Mouse (Mus musculus): ENCODE measurements around the gene Zdhhc17.
A peak's percentile ranks its signal among the peaks of the same experiment; 100 is the strongest.

The Zdhhc17 gene

DNA sequence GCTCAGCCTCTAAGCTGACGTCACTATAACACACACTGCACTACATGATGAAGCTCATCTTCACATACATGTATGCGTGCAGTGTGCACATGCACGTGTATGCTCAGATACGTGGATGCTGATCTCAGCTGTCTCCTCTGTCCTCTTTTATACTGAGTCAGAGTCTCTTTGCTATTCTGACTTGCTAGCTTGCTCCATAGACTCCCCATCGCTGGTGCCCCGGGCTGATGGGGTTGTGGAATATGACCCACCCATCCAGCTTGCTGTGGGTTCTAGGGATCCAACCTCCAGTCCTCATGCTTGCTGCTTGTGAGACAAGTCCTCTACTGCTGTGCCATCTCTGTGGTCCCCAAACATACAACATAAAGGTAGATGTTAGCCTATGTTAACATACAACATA, 51.1 kb downstream of the Zdhhc17 start:
- no peak for DNase-seq (ENCODE audit: low spot score)

DNA sequence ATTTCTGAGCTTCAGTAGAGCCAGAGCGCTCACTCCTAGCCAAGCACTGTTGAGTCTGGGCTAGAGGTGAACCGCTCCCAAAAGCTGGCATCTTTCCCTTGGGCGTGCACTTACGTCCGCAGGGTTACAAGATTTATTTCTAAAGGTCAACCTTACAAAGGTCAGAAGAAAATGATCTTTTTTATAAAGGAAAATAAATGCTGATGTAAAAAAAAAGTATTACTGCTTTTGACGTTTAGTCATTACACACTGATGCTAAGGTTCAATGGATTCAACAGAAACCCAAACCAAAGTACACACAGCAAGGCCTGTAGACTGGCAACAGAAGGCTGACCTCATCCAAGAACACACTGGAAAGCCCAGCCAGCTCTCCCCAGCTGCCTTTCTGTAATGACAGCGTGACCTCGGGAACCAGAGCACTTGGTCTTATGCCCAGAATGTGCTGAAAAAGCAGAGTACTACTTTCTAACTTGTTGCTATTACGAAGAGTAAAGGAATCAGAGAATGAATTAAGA, 56.9 kb downstream of the Zdhhc17 start:
- DNase-seq (ENCODE audit: low spot score) = peak; percentile 34

DNA sequence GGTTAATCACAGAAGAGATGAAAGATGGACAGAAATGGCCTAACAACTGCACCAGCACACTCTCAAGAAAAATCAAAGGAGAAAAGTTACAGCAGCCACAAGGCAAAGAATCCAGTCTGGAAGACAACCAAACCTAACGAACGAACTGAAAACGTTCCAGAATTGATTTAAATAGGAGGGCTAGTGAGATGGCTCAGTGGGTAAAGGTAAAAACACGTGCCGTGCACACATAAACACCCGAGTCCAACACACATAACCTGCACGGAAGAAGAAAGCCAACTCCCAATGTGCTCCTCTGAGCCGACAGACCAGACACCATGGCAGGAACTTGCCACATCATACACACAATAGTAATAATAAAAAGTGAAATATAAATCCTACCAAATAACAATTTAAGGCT, 57.7 kb downstream of the Zdhhc17 start:
- DNase-seq (ENCODE audit: low spot score) = no peak

DNA sequence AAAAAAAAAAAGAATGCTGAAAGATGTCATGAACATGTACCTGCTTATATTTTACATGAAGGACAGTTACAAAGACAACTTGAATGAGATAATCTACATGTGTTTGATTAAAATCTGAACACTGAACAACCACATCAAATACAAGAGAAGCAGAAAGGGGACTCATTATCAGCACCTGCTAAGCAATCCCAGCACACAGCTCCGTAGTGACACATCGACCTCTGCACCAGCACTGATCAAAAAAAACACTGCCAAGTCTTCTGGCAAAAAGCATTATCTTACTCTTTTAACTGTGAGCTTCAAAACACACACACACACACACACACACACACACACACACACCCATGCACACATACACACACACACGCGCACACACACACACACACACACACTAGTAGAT, 58.2 kb downstream of the Zdhhc17 start:
- DNase-seq (ENCODE audit: low spot score) = no peak

DNA sequence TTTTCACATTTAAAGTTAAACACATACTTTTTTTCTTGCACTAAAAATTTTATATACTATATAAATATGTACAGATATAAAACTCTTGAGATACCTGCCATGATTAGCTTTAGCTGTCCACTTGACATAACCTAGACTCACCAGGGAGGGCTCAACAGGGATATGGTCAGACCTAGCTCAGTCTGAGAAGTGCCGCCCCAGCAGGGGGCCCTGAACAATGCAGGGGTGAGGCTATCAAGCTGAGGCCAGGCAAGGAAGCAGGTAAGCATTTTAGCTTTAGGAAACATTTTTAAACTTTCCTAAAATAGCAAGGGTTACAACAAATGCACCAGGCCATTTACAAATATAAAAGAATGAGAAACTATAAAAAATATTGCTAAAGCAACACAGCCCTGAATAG, 58.8 kb downstream of the Zdhhc17 start:
- no peak for DNase-seq (ENCODE audit: low spot score)

DNA sequence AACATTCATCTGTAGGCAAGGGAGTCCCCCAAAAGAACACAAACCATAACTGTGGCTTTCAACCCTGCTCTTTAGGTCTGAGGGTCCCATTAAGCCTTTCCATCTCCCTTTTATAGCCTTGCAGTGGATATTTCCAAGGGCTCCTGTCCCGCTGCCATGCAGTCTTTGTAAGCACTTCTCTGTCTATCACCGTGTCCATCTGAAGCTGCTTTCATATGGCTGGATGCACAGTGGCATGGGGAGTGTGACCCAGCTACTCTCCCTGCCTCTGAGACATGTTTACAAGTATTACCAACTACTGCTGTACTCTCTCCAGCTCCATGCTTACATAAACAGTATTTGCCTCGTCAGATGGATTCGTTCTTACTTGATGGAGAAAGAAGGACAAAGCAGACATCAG, 62.4 kb downstream of the Zdhhc17 start:
- no peak for DNase-seq (ENCODE audit: low spot score)

DNA sequence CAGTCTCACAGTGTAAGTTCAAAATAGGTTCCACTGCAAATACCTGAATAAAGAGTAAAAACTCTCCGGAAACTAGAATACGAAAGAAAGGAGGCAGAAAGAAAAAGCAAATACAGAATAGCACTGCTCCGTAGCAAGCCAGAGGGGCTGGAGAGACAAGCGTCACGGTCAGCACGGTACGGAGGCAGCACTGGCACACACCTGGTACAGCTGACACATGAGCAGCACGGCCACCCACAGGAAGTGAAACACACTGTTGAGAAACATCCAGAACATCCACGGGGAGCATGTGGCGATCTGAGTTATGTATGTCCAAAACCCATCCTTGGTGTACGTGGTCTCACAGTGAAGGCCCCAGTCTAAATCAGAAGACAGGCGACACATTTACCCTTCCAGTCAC, 64.0 kb downstream of the Zdhhc17 start:
- DNase-seq (ENCODE audit: low spot score) = no peak

DNA sequence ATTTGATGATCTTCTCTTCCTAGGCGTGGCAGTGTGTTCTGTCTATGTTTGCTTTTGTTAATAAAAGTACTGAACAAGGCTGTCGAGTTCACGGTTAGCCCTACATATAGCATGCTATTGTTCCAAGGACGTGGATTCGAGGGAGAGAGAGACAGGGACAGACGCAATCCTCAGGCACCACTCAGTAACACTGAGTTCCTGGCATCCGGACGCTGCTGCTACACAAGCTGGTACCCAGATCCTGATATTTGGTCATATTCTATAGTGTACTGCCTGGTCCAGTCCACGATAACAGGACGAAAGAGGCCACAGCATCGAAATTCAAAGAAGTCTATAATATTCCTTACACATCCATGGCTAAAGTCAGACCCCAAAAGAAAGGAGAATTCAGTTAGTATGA, 65.8 kb downstream of the Zdhhc17 start:
- no peak for DNase-seq (ENCODE audit: low spot score)

DNA sequence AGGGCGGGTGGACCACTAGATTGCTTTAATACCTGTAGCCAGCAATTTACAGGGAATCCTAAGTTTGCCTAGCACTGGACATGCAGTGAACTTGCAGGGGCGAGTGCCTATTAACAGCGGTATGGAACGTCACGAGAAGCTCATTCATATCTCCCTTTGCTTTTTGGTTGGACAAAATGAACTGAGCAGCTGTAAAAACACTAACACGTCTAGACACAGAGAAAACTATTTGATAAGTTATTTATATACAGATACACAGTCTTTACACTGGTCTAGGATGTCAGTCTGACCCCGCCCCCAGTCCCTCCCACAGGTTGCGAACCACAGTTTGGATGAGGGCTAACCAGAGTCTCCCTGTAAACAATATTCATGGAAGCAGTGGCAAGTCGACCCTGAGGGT, 67.1 kb downstream of the Zdhhc17 start:
- DNase-seq (ENCODE audit: low spot score) = no peak

DNA sequence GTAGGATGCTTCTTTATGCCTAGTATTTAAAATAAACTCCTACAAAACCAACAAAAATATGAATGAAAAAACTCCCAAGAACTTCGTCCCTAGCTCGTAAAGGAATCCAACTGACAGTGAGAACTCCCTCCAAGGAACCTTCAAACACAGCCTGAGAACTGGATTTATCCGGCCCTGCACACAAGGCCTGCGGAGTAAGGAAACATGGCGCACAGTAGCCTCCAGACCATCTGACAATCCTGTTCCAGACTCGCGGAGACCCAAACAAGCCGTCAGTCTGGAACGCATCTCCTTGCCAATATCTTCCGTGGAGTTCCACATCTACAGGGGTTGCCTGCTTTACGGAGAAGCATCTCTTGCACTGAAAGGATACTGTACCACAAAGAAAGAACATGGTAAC, 68.0 kb downstream of the Zdhhc17 start:
- DNase-seq (ENCODE audit: low spot score) = no peak

DNA sequence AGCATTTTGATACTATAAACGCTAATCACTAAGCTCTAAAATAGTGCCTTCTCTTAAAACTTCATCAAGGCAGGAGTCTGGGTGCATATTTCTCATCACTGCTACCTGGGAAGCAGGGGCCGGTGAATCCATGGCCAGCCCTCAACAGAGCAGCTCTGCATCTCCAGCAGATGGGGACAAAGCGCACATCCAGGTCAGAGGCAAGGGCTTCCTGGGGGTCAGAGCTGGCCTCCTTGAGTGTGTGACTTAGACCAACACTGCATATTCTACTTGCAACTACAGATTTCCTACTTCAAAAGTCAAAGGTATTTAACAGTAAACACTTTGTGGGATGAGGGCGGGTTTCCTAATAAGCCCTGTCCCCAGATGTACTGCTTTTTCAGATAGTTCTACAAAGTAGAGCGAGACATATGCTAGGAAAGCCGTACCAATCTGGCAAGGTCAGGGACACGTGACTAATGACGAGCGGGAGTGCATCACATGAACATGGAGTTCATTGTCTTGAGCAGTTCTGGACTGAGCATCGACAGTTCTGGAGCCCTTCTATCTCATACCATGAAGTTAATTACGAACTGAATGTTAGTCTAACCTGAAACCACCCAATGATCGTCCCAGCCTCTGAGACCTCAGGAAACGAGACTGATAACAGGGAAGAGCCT, 69.1 kb downstream of the Zdhhc17 start:
- DNase-seq (ENCODE audit: low spot score) = no peak

DNA sequence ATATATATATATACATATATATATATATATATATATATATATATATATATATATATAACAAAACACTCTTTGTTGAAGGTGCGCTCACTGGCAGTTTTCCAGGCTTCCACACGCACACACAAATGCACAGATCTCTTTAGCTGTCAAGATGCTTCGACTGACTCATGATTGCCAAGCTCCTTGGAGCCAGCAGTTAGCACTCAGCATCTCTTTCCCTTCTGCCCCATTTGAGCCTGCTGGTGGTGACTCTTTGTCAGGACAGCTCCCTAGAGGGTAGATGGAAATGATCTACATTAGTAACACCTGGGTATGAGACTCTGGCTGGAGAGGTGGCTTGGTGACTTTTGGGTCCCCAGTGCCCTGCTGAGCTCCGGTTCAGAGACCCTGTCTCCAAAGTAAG, 70.2 kb downstream of the Zdhhc17 start:
- no peak for DNase-seq (ENCODE audit: low spot score)

DNA sequence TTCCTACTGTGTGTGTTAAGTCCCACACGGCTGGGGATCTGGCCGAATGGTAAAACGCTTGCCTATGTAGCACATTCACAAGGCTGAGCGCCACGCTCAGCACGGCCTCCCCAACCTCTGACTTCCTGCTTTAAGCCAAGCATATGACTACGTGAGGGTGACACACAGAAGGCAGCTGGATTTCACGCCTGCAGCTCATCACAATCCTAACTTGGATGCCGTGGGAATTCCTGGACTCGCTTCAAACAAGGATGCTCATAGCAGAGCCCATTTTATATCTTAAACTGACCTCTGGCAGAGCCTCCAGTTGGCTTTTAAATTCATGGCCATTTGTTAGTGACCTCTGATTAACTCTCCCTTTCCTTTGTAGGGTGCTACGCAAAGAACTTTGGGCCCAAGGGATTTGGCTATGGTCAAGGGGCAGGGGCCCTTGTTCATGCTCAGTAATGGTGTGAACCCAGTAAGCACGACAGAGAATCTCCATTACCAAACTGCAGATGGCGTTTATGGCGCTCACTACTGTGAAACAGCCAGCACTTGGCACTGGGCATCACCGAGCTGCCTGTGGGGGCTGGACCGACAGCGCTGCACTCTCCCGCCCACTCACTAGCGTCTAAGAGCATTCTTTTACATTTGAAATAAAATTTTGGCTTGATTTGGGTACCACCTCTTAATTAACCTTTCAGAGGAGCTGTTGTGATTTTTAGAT, 70.9 kb downstream of the Zdhhc17 start:
- peak; percentile 43 for DNase-seq (ENCODE audit: low spot score)

DNA sequence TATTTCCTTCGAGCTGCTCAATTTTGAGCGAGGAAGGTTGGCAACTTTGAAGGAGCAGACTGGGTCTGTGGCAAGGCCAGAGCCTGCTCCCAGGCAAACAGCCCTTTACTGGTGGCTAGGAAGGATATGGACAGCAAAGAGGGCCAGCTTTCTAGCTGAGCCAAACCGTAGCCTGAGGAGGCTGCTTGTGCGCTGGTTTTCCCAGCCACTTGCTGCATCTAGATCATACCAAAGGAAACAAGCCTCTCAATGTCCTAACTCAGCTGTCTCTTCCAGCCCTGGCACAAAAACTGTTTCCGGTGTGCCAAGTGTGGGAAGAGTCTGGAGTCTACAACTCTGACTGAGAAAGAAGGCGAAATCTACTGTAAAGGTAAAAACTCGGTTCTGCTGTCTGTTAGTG, 71.6 kb downstream of the Zdhhc17 start:
- no peak for DNase-seq (ENCODE audit: low spot score)

DNA sequence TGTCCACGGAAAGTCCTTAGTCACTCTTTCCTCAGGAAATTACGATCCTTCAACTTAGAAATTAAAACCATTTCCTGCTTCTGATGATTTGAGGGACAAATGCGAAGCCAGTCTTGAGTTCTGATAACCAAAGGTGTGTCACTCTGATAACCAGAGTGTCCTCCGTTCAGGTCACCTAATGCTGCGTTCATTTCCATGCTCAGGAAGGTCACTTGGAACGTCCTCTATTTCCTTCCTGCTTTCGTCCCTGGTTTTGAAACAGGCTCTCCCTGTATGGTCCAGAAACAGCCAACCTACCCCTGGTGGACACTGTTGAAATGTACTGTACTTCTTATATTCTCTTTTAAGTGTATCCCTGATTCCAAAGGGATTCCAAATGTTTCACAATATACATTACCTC, 74.3 kb downstream of the Zdhhc17 start:
- no peak for DNase-seq (ENCODE audit: low spot score)

DNA sequence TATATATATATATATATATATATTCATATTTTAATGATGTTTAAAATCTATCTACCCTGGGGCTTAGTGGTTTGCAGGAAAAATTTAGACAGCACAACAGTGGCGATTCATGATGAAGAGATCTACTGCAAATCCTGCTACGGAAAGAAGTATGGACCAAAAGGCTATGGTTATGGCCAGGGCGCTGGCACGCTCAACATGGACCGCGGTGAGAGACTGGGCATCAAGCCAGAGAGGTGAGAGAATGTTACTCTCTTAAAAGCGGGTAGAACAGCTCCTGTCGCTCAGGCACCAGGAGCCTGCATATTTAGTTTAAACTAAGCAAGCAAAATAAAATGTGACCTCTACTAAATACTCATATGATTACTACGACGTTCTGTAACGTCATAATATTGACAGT, 74.9 kb downstream of the Zdhhc17 start:
- DNase-seq (ENCODE audit: low spot score) = no peak

DNA sequence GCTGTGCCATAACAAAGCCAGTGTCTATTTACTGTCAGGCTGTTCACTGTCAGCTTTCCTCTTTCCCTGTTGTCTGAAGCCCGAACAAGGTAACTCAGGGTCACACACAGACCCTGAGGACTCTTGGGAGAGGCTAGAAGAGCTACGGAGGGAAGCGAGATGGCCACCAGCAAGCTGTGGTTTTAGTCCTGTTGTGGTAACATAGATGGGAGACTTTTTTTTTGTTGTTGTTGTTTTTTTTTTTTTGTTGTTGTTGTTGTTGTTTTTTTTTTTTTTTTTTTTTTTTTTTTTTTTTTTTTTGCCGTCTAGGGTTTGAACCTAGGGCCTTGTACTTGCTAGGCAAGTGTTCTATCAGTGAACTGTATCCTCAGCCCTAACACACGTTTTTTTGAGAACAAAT, 76.4 kb downstream of the Zdhhc17 start:
- no peak for DNase-seq (ENCODE audit: low spot score)

DNA sequence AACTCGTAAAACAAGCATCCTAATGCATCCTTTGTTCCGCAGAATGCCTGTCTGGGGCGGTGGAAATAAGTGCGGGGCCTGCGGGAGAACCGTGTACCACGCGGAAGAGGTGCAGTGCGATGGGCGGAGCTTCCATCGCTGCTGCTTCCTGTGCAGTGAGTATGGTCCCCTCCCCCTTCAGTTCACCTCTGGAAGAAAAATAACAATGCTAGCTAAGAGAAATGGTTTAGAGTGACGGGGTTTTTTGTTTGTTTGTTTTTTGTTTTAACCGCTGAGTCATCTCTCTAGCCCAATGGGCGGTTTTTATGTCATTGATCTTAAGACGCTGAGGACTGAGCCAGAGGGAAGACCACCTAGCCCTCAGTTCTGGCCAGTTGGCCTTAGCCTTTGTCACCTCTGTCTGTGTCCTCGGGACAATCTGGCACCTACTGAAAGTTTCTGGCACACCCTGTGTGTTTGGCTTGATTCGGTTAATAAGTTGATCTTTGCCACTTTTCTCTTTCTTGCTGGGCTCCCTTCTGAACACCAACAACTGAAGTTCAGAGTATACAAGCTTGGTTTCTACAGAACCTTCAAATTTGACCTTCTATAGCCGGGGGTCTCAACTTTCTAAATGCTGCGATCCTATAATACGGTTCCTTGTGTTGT, 77.9 kb downstream of the Zdhhc17 start:
- DNase-seq (ENCODE audit: low spot score) = no peak

DNA sequence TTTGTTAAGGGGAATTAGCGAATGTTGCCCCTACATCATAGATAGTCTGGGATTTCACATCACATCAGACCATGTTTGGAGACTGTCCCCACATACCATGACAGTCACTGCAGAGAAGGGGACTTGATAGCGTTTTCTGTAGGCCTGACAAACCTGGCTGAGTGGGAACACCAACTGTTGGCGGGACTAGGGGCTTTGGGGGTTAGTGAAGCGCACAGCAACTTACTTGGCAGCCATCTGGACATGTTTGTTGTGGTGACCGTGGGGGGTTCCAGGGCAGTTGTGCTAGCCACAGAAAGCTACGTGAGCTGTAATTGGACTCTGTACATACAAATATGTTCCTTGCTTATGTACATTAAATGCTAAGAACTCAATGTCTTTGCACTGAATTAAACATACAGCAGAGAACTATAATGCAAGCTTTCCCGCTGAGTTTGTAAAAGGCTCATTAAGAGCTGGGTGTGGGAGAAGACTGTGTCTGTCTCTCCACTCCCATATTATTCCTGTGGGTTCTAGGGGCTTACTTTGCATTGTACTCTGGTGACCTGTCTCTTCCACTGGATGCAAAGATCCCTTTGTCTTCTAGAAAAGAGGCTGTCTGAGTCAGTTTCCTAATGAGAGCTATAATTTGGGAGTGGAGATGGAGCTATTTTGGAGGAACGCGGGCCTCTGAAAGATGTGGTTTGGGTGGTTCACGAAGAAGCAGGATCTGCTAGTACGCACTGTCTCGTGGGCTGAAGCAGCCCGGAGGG, 78.6 kb downstream of the Zdhhc17 start:
- no peak for DNase-seq (ENCODE audit: low spot score)

DNA sequence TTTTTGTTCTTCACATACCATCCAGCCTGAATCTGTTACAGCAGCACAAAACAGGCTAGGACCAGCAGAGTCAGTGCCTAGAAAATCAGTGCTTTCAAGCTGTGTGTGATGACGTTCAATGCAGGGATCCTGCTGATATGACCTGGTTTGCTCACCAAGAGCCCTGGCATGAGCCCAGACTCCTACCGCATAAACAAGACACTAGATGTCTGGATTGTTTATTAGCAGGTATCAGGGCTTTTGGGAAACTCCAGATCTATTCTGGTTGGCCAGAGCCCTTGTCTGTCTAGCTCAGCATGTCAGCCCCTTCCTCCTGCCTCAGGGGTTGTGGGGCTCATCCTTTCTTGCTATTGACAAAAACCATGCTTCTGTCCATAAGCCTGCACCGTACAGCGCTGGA, 80.2 kb downstream of the Zdhhc17 start:
- DNase-seq (ENCODE audit: low spot score) = no peak

DNA sequence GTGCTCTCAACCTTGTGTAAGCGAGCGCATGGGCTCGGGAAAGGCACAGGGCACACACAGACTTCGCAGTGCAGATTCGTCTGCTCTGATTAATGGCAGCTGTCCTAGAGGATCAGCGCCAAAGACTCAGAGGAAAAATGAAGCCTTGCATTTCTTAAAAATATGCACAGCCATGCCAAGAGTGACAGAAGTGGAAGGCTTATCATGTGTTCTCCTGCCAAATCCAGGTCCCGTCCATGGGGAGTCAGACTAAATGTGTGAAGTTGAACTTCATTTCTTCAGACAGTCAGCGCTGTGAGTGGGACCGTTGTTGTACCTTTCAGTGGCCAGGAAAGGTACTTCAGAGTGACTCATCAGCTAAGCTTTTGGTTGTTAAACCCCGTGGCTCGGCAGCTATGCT, 82.4 kb downstream of the Zdhhc17 start:
- no peak for DNase-seq (ENCODE audit: low spot score)

DNA sequence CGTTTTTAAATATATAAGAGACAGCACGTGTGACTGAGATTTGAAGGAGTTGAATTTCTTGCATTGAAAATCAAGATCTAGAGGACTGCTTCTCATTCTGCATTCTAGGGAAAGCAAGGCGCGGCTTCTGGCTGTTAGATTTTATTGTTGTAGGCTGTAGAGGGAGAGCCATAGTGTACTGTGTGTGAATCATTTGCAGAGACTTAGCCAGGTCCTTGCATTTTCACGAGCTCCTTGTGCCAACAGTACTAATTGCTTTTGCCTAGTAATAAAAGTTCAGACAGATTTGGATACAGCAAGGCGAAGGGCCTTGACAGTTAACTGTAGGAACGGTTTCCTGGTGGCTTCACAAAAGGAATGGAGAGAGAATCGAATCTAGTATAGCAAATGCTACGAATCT, 87.3 kb downstream of the Zdhhc17 start:
- DNase-seq (ENCODE audit: low spot score) = no peak

DNA sequence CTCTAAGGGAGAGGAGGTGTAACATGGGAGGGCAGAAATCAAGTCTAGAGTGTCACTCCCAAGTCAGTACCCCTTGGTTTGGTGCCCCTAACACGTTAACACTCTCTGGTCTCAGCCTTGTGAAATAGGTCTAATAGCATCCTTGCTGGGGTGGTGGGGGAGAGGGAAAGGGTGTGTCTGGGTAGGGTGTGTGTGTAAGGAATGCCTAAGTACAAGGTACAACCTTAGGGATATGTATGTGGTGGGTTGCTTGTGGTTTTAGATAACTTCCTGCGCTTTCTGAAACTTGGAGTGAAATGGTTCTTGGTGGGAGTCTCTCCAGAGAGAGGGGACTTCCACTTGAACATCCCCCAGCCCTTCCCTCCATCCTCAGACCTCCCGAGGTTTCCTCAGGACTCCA, 88.0 kb downstream of the Zdhhc17 start:
- DNase-seq (ENCODE audit: low spot score) = no peak
